Mouse (Mus musculus) lung, postnatal 0 days (tissue): ENCODE data around the gene Cyp17a1. TPM values are rescaled to one million over a fixed set of nuclear protein-coding genes. Genes with fewer than 3 reads are reported as not detected.
A peak's percentile ranks its signal among the peaks of the same experiment; 100 is the strongest.

ENCODE experiments used
- ATAC-seq: fragments of 200-750 bp; cut with Nextera tagmentation; 2 replicates; pipeline ENCODE4 v1.8.0; 2017; ENCODE audit warnings: moderate library complexity
- DNase-seq: peaks from one replicate; pipeline ENCODE4 v3.0.0-alpha.2; 2016; ENCODE audit warnings: low spot score
- H3K27ac ChIP-seq: fragments of 300-500 bp; sonication (generic); 2 replicates; pipeline ENCODE4 v1.5.1; 2014; ENCODE audit warnings: antibody characterized with exemption, mild to moderate bottlenecking, low read length, mixed read lengths
- H3K27me3 ChIP-seq: fragments of 300-500 bp; sonication (generic); replicated peaks from 2 replicates; pipeline ENCODE4 v1.6.1; 2014; ENCODE audit warnings: low read length, mixed read lengths; ENCODE audit not compliant: insufficient read depth
- H3K36me3 ChIP-seq: fragments of 300-500 bp; sonication (generic); 2 replicates; pipeline ENCODE4 v1.6.1; 2014; ENCODE audit warnings: low read length, mixed read lengths; ENCODE audit not compliant: insufficient read depth
- H3K4me1 ChIP-seq: fragments of 300-500 bp; sonication (generic); 2 replicates; pipeline ENCODE4 v1.6.1; 2014; ENCODE audit warnings: antibody characterized with exemption, low read depth, low read length, mixed read lengths; ENCODE audit not compliant: insufficient read depth
- H3K4me2 ChIP-seq: fragments of 300-500 bp; sonication (generic); replicated peaks from 2 replicates; pipeline ENCODE4 v1.6.1; 2014; ENCODE audit warnings: low read depth, mild to moderate bottlenecking, low read length, moderate library complexity, mixed read lengths
- H3K4me3 ChIP-seq: fragments of 300-500 bp; sonication (generic); 2 replicates; pipeline ENCODE4 v1.5.1; 2014; ENCODE audit warnings: low read depth, low read length
- H3K9ac ChIP-seq: fragments of 300-500 bp; sonication (generic); replicated peaks from 2 replicates; pipeline ENCODE4 v1.6.1; 2014; ENCODE audit warnings: low read depth, mild to moderate bottlenecking
- H3K9me3 ChIP-seq: fragments of 300-500 bp; sonication (generic); 2 replicates; pipeline ENCODE4 v1.6.1; 2016; ENCODE audit warnings: low read length, mixed read lengths
- CTCF ChIP-seq: IDR thresholded peaks from 2 replicates; pipeline ENCODE4 v1.5.1; 2016; ENCODE audit warnings: antibody characterized with exemption, mild to moderate bottlenecking
- EP300 ChIP-seq: IDR thresholded peaks from 2 replicates; pipeline ENCODE4 v1.6.1; 2016; ENCODE audit warnings: antibody characterized with exemption, mild to moderate bottlenecking, control low read depth
- WGBS: fragments of 180-500 bp; shearing (Covaris S2); extraction: QIAGEN DNeasy Blood & Tissue Kit; methylation state at CpG from one replicate; pipeline ENCODE4 v1.1.7; 2014; 5-methylcytosine and 5-hydroxymethylcytosine counted together
- polyA plus RNA-seq: library from polyadenylated mRNA; unstranded; fragments of >200 nt; fragmentation: Nextera tagmentation; extraction: Ambion mirVana; gene quantifications from 2 replicates; pipeline ENCODE4 v1.2.1, GENCODE M21; 2015

Cyp17a1 gene
- polyA plus RNA-seq, 1 experiment from 2014 or later: 0.12 TPM

DNA sequence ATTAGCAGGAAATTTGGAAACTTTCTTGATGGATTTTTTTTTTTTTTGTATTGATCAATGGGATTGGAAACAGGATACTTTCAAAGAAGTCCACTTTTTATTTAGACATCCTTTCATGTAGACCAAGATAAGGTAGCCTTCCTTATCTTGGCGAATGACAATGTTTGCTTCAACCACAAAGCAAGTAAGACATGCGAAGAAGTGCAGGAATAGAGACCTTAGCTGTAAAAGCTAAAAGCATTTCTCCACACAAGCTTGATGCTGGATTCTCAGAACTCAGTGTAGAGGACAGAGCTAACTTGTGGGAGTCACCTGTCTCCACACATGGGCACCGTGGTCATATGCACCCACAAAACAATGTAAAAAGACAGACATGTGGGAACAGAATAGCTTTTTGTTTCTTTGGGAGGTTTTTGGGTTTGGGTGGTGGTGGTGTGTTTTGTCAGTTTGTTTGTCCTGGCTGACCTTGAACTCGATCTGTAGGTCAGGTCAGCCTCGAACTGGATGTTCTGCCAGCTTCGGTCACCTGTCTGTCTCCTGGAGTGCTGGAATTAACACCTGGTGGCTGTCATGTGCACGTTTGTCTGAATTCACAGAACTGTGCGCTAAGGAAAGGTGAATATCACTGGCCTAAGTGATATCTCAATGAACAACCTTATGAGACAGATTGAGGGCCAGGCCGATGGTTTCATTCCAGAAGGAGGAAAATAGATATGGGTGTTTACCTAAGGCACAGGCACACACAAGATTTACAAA is 33.7 kb upstream of the Cyp17a1 start:
- whole genome bisulfite sequencing: 56% methylated on average over 9 of the region's 9 CpGs
- TF ChIP-seq CTCF: no peak
- no peak for TF ChIP-seq EP300
- H3K9ac ChIP-seq: peak overlapping the region; percentile 48; the same call in 1 of the 2 replicates

DNA sequence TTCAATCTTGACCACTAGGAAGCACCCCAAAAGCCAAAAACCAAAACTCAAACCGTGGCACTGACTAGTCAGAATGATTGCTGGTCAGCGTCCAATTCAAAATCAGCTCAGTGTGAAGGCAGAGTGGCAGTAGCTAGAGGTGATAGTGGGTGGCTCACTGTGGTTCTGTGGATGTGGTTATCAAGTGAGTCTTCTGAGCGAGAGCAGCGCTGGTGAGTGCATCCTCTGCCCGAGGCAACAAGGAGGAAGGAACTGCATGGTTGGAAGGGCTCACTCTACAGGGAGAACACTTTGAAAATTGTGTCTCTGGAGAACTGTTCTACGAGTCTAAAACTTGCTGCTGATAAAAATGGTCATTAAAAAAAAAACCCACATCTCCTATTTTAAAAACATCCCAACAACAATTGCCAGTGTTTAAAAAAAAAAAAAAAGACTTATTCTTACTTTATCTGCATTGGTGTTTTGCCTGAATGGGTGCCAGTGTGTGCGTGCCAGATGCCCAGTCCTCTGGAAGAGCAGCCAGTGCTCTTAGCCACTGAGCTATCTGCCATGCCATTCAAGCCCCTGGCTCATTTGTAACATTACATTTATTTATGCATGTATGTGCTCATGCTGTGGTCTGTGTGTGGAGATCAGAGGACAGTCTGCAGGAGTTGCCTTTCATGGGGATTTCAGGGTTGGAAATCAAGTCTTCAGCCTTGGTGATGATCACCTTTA is 33.0 kb upstream of the Cyp17a1 start:
- ATAC-seq (no peak), DNase-seq (no peak)
- Histone ChIP-seq H3K4me3 (no peak overlapping the region), H3K4me2 (no peak overlapping the region), H3K27me3 (no peaks in the 10 kb centered on the region), H3K27ac (no peak overlapping the region), H3K4me1 (peaks cover 4% of the 10 kb centered on the region; the same call in 1 of the 2 replicates), H3K9ac (no peak overlapping the region), H3K9me3 (no peaks in the 10 kb centered on the region), H3K36me3 (0 out of 2 replicates have a peak, but pooled peaks cover 9% of the 10 kb centered on the region)
- TF ChIP-seq EP300: no peak
- no peak for TF ChIP-seq CTCF
- 59% methylated on average over 7 of the region's 7 CpGs for WGBS

More for the DNA sequence above, 33.7 kb upstream of the Cyp17a1 start:
- Histone ChIP-seq H3K9me3 (no peaks in the 10 kb centered on the region), H3K36me3 (0 out of 2 replicates have a peak, but pooled peaks cover 4% of the 10 kb centered on the region), H3K4me2 (peak overlapping the region; percentile 81), H3K27me3 (no peaks in the 10 kb centered on the region), H3K4me3 (peak overlapping the region; percentile 53), H3K27ac (no peak overlapping the region), H3K4me1 (peaks cover 4% of the 10 kb centered on the region; the same call in 1 of the 2 replicates)
- ATAC-seq (peak; percentile 17; the same call in 1 of the 2 replicates), DNase-seq (no peak)

DNA sequence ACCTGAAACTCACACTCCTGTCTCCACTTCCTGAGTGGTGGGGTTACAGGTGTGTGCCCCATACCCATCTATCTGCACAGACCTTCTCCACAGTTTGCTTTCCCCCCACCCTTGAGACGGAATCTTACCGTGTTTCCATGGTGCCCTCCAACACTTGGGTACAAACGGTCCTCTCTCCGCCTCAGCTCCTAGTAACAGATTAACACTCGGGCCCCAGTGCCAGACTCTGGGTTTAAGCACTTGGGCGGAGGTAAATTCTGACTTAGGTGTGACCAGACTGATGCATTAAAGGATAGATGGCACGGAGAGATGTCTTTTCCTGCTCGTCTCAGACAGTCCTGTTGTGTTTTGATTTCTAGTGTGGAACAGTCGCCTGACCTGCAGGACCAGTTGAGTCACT is 28.2 kb upstream of the Cyp17a1 start:
- 67% methylated on average over 9 of the region's 9 CpGs for WGBS
- Histone ChIP-seq H3K27me3 (no peaks in the 10 kb centered on the region), H3K36me3 (0 out of 2 replicates have a peak, but pooled peaks cover 6% of the 10 kb centered on the region), H3K9me3 (no peaks in the 10 kb centered on the region), H3K4me3 (no peak overlapping the region), H3K9ac (no peak overlapping the region), H3K4me2 (no peak overlapping the region), H3K27ac (no peak overlapping the region), H3K4me1 (no peaks in the 10 kb centered on the region)
- TF ChIP-seq EP300: no peak
- no peak for TF ChIP-seq CTCF
- DNase-seq (no peak), ATAC-seq (no peak)

DNA sequence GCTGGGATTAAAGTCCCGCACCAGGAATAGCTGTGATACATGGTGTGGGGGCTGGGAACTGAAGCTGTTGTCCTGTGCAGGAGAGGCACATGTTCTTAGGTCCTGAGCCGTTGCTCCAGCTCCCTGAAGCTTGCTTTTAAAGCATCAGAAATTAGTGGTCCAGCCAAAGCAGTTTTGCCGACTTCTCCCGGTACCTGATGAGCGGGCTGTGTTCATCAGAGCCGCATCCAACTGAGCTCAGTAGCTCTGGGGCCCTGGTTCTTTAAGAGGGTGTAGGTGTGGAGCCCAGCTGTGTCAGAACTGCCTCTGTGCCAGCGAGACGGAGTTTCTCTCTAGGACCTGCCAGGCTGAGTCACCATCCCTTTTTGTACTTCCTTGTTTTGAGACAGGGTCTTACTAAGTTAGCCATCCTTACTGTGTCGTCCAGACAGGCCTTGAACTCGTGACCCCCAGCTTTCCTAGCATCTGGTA is 26.1 kb upstream of the Cyp17a1 start:
- TF ChIP-seq CTCF (no peak), EP300 (no peak)
- Histone ChIP-seq H3K4me1 (no peaks in the 10 kb centered on the region), H3K4me2 (no peak overlapping the region), H3K27me3 (no peaks in the 10 kb centered on the region), H3K9ac (no peak overlapping the region), H3K27ac (no peak overlapping the region), H3K36me3 (0 out of 2 replicates have a peak, but pooled peaks cover 6% of the 10 kb centered on the region), H3K9me3 (no peaks in the 10 kb centered on the region), H3K4me3 (no peak overlapping the region)
- DNase-seq (no peak), ATAC-seq (no peak; the same call in 1 of the 2 replicates)
- 65% methylated on average over 10 of the region's 10 CpGs for WGBS

DNA sequence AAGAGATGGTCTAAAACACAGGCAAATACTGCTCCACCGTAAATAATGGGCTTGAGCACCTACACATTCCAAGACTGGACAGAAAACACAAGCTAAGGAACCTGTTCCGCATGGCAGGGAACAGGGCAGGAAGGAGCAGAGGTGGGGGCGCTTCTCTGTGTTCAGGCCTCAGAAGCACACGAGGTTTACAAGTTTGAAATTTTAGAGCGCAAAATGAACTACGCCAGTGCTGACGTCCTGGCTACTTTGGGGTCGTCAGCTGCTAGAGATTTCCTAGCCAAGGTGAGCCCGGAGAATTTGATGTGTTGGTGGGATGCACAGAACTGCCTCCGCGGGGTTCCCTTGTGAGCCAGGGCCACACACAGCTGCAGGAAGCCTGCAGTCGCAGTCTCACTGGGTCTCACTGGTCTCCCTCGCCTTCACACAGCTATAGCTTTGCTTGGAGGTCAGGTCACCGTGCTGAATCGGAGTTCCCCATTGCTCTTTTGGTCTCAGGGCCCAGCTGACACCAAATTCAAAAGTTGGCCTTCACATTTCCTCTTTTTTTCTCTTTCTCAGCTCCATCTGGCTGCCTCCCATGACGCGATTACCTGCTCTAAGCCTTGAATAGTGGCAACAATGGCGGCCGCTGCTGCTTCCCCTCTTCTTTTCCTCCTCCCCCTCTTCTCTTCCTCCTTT is 25.0 kb upstream of the Cyp17a1 start:
- Histone ChIP-seq H3K27me3 (no peaks in the 10 kb centered on the region), H3K4me3 (no peak overlapping the region), H3K9me3 (no peaks in the 10 kb centered on the region), H3K4me2 (no peak overlapping the region), H3K9ac (no peak overlapping the region), H3K36me3 (0 out of 2 replicates have a peak, but pooled peaks cover 6% of the 10 kb centered on the region), H3K27ac (no peak overlapping the region), H3K4me1 (no peaks in the 10 kb centered on the region)
- TF ChIP-seq CTCF: no peak
- no peak for TF ChIP-seq EP300
- ATAC-seq (no peak), DNase-seq (no peak)
- WGBS: 56% methylated on average over 19 of the region's 19 CpGs

DNA sequence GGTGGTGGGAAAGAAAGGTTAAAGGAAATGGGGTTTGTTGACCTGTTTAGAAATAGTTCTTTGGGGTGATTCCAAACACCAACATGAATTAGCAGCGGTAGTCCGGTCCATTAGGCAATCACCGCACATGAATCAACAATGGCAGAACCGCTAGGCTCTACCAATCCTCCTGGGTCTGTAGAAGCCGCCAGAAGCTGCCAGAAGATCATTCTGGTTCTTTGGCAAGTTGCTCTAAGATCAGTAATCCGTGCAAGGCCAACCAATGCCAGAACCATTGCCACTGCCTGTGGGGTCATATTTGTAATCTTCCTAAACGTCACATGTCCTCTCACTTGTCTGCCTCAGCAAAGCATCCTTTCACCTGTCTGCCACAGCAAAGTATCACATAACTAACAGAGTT is 24.0 kb upstream of the Cyp17a1 start:
- no peak overlapping the region for H3K9ac ChIP-seq
- H3K4me3 ChIP-seq: no peak overlapping the region
- no peak for TF ChIP-seq EP300
- no peak for TF ChIP-seq CTCF
- H3K27me3 ChIP-seq: no peaks in the 10 kb centered on the region
- DNase-seq (no peak), ATAC-seq (no peak)
- no peak overlapping the region for H3K27ac ChIP-seq
- no peaks in the 10 kb centered on the region for H3K4me1 ChIP-seq
- 0 out of 2 replicates have a peak, but pooled peaks cover 6% of the 10 kb centered on the region for H3K36me3 ChIP-seq
- 88% methylated on average over 7 of the region's 7 CpGs for WGBS
- no peaks in the 10 kb centered on the region for H3K9me3 ChIP-seq
- H3K4me2 ChIP-seq: no peak overlapping the region
